Mouse (Mus musculus): ENCODE data around the gene Myo10.

Myo10 gene

GRCm38 (mm10) chr15:25758500-25759086, 136.3 kb downstream of the Myo10 start:
- intact Hi-C loops (cut with DNase I): no loop called here

- intact Hi-C loops (cut with DNase I): no loop called here
Observed at GRCm38 (mm10) chr15:25760304-25760703, 138.0 kb downstream of the Myo10 start.

GRCm38 (mm10) chr15:25761049-25761448, 138.7 kb downstream of the Myo10 start:
- intact Hi-C loops (cut with DNase I): no loop called here

- intact Hi-C loops (cut with DNase I): no loop called here
Observed at GRCm38 (mm10) chr15:25761800-25762211, 139.5 kb downstream of the Myo10 start.

GRCm38 (mm10) chr15:25762306-25762705, 140.0 kb downstream of the Myo10 start:
- intact Hi-C loops (cut with DNase I): no loop called here

- intact Hi-C loops (cut with DNase I): no loop called here
Observed at GRCm38 (mm10) chr15:25763106-25763505, 140.8 kb downstream of the Myo10 start.

- intact Hi-C loops (cut with DNase I): no loop called here
Observed at GRCm38 (mm10) chr15:25764653-25765352, 142.5 kb downstream of the Myo10 start.

GRCm38 (mm10) chr15:25767777-25768176, 145.5 kb downstream of the Myo10 start:
- intact Hi-C loops (cut with DNase I): no loop called here

GRCm38 (mm10) chr15:25769524-25770255, 147.4 kb downstream of the Myo10 start:
- intact Hi-C loops (cut with DNase I): no loop called here

- intact Hi-C loops (cut with DNase I): no loop called here
Observed at GRCm38 (mm10) chr15:25771782-25772181, 149.5 kb downstream of the Myo10 start.

GRCm38 (mm10) chr15:25773711-25774513, 151.6 kb downstream of the Myo10 start:
- intact Hi-C loops (cut with DNase I): no loop called here

GRCm38 (mm10) chr15:25778937-25779336, 156.6 kb downstream of the Myo10 start:
- intact Hi-C loops (cut with DNase I): no loop called here

GRCm38 (mm10) chr15:25779522-25780191, 157.3 kb downstream of the Myo10 start:
- intact Hi-C loops (cut with DNase I): no loop called here

- intact Hi-C loops (cut with DNase I): no loop called here
Observed at GRCm38 (mm10) chr15:25781053-25781452, 158.7 kb downstream of the Myo10 start.

GRCm38 (mm10) chr15:25785456-25786390, 163.4 kb downstream of the Myo10 start:
- intact Hi-C loops (cut with DNase I): no loop called here

GRCm38 (mm10) chr15:25787406-25787805, 165.1 kb downstream of the Myo10 start:
- intact Hi-C loops (cut with DNase I): no loop called here

- intact Hi-C loops (cut with DNase I): no loop called here
Observed at GRCm38 (mm10) chr15:25787965-25788364, 165.6 kb downstream of the Myo10 start.

- intact Hi-C loops (cut with DNase I): no loop called here
Observed at GRCm38 (mm10) chr15:25788565-25788964, 166.2 kb downstream of the Myo10 start.

GRCm38 (mm10) chr15:25789241-25789640, 166.9 kb downstream of the Myo10 start:
- intact Hi-C loops (cut with DNase I): no loop called here
